Mouse (Mus musculus) liver, embryonic 14.5 days (tissue): ENCODE measurements at regions not wholly inside any gene's neighbourhood (a gene's known extent, or its start where the extent isn't known, plus 50 kb on each side); places are given as distances from the start of the nearest gene placed in this dataset.

Experiments
- ATAC-seq: fragments of 200-750 bp; cut with Nextera tagmentation; 2 replicates; pipeline ENCODE4 v1.8.0; 2017; ENCODE audit warnings: moderate number of reproducible peaks, mild to moderate bottlenecking, moderate library complexity; ENCODE audit not compliant: insufficient read depth
- DNase-seq, 3 experiments: peaks; one replicate each; pipeline ENCODE4 v3.0.0-alpha.2; 2012 to 2013; ENCODE audit warnings: low read depth in 3 of 3, low spot score in 3 of 3
- H3K27ac ChIP-seq: fragments of 300-500 bp; sonication (generic); 2 replicates; pipeline ENCODE4 v1.5.1; 2014; ENCODE audit warnings: moderate library complexity, mild to moderate bottlenecking, control low read depth, inconsistent platforms
- H3K27me3 ChIP-seq: fragments of 300-500 bp; sonication (generic); 2 replicates; pipeline ENCODE4 v1.6.1; 2014; ENCODE audit warnings: mild to moderate bottlenecking, low read length, moderate library complexity; ENCODE audit not compliant: control insufficient read depth, insufficient read depth
- H3K36me3 ChIP-seq: fragments of 300-500 bp; sonication (generic); replicated peaks from 2 replicates; pipeline ENCODE4 v1.6.1; 2014; ENCODE audit warnings: low read depth; ENCODE audit not compliant: control insufficient read depth, insufficient read depth
- H3K4me1 ChIP-seq, 2 experiments: fragments of 200-500 bp in 1 of 2; fragments of 300-500 bp in 1 of 2; sonication (generic) in 1 of 2; replicated peaks; 2 replicates each; pipeline ENCODE4 v1.6.1; 2012 to 2014; ENCODE audit warnings: antibody characterized with exemption in 1 of 2, inconsistent platforms in 1 of 2, low read length in 1 of 2; ENCODE audit not compliant: control insufficient read depth in 2 of 2, insufficient read depth in 2 of 2
- H3K4me2 ChIP-seq: fragments of 300-500 bp; sonication (generic); 2 replicates; pipeline ENCODE4 v1.6.1; 2014; ENCODE audit warnings: low read depth, mild to moderate bottlenecking, control low read depth, moderate library complexity
- H3K4me3 ChIP-seq, 2 experiments: fragments of 200-500 bp in 1 of 2; fragments of 300-500 bp in 1 of 2; sonication (generic) in 1 of 2; 2 replicates each; pipeline ENCODE4 v1.5.1; 2012 to 2014; ENCODE audit warnings: low read depth in 2 of 2, low read length in 2 of 2, mild to moderate bottlenecking in 2 of 2, control low read depth in 1 of 2, inconsistent platforms in 1 of 2, moderate library complexity in 1 of 2; ENCODE audit not compliant: insufficient read depth in 1 of 2
- H3K9ac ChIP-seq: fragments of 300-500 bp; sonication (generic); replicated peaks from 2 replicates; pipeline ENCODE4 v1.6.1; 2014; ENCODE audit warnings: mild to moderate bottlenecking, control low read depth, moderate library complexity
- H3K9me3 ChIP-seq: fragments of 300-500 bp; sonication (generic); 2 replicates; pipeline ENCODE4 v1.6.1; 2016; ENCODE audit warnings: low read length, mixed read lengths; ENCODE audit not compliant: control insufficient read depth
- CTCF ChIP-seq: IDR thresholded peaks from 2 replicates; pipeline ENCODE4 v1.5.1; 2016; ENCODE audit warnings: antibody characterized with exemption, low read depth, control low read depth
- EP300 ChIP-seq: IDR thresholded peaks from 2 replicates; pipeline ENCODE4 v1.6.1; 2016; ENCODE audit warnings: antibody characterized with exemption, low read depth
- WGBS: fragments of 180-500 bp; shearing (Covaris S2); extraction: QIAGEN DNeasy Blood & Tissue Kit; methylation state at CpG from one replicate; pipeline ENCODE4 v1.1.7; 2014; ENCODE audit not compliant: insufficient replicate concordance; 5-methylcytosine and 5-hydroxymethylcytosine counted together

DNA sequence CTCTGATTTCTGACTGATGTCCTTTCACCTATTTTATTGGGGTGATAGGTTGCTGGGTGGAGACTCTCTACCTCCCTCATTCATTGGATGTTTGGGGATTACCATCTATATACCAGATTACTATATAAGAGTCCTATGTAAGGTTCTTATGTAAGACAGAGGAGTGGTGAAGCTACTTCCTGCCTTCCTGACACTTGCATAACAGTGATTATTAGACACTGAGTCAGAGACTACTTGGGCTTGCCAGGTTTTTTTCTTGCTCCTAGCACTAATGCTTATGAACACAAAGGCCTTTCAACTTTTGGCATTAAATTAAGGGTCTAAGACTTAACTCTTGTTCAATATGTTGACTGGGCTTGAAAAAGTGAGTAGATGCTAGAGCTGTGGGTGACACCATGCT lies 500.4 kb downstream of the Olfm4 start:
- Histone ChIP-seq H3K9ac (no peak overlapping the region), H3K4me1 (no peaks in the 10 kb centered on the region), H3K4me3 (no peak overlapping the region), H3K27me3 (no peaks in the 10 kb centered on the region), H3K4me2 (no peak overlapping the region), H3K9me3 (no peaks in the 10 kb centered on the region), H3K27ac (no peak overlapping the region), H3K36me3 (no peaks in the 10 kb centered on the region)
- ATAC-seq: no peak
- TF ChIP-seq EP300: no peak
- no peak for DNase-seq

DNA sequence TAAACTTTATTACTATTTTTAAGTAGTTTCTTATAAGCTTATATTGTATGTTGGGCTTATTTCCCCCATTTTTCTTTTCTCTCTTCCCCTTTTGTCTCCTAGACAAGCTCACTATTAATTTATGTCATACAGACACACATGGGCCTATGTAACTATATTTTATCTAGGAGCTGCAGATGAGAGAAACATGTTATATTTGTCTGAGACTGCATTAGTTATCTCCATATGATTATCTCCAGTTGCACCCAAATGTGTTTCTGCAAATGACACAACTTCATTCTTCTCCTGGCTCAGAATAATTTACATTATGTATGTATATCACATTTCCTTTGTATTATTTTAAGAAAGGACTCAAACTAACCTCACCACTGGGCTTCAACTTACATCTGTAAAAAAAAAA lies 501.3 kb downstream of the Olfm4 start:
- Histone ChIP-seq H3K9ac (no peak overlapping the region), H3K4me1 (no peaks in the 10 kb centered on the region), H3K9me3 (no peaks in the 10 kb centered on the region), H3K4me3 (no peak overlapping the region), H3K4me2 (no peak overlapping the region), H3K36me3 (no peaks in the 10 kb centered on the region), H3K27ac (no peak overlapping the region), H3K27me3 (no peaks in the 10 kb centered on the region)
- ATAC-seq (no peak), DNase-seq (no peak)
- no peak for TF ChIP-seq CTCF
- no peak for TF ChIP-seq EP300

DNA sequence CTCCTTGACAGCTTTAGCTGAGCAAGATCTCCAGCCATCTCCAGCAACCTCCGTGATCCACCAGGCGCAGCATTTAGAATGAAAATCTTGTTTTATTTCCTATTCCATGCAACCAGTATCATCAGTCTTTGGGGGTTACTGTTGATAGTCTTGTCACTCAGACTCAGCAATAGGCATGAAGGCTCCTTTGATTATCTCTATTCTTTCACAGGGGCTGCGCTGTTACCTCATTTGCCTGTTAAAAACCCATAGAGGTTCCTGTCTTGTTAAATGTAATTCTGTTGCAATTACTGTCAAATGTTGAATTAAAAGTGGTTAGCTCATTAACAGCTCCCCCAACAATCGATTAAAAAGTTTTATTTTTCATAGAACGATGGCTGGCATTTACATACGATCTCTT lies 502.7 kb downstream of the Olfm4 start:
- Histone ChIP-seq H3K27ac (no peak overlapping the region), H3K36me3 (no peaks in the 10 kb centered on the region), H3K4me2 (no peak overlapping the region), H3K9me3 (no peaks in the 10 kb centered on the region), H3K9ac (no peak overlapping the region), H3K4me3 (no peak overlapping the region), H3K27me3 (no peaks in the 10 kb centered on the region), H3K4me1 (no peaks in the 10 kb centered on the region)
- no peak for DNase-seq
- WGBS: 67% methylated on average over 6 of the region's 6 CpGs
- no peak for ATAC-seq
- TF ChIP-seq EP300 (no peak), CTCF (no peak)

DNA sequence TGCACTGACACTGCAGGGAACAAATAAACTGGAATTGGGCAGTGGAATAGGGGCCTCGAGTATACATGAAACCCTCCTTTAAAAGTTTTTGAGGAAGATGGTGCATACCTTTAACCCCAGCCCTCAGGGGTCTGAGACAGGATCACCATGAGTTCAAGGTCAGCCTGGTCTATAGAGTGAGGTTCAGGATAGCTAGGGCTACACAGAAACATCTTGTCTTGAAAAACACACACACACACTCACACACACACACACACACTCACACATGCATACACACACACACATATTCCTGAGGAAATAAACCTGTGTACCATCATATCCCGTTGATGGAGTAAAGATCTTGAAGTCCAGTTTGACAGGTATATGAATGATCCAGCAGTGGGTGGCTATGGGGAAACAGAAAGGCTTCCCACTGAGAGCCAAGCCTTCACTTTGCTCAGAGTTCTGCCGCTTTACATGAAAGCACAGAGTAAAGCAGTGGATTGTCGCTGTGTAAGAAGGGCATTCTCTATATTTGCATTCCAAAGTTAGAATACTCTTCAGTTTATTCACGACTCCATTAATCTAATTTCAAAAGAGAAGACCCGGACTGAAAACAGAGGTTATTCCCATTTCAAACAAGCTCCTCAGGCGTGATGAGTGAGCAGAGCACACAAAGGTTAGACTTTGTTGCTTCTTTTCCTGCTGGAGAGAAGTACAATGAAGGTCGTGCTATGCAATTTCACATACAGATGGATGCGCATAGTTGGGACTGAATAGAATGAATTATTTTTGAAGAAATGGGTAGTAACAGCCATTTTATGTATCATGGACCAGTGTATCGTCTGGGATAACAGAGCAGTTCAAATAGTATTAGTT lies 508.4 kb downstream of the Olfm4 start:
- Histone ChIP-seq H3K4me1 (no peaks in the 10 kb centered on the region), H3K4me3 (no peak overlapping the region), H3K27me3 (no peaks in the 10 kb centered on the region), H3K9ac (no peak overlapping the region), H3K9me3 (no peaks in the 10 kb centered on the region), H3K27ac (no peak overlapping the region), H3K36me3 (no peaks in the 10 kb centered on the region), H3K4me2 (no peak overlapping the region)
- DNase-seq: no peak
- ATAC-seq: no peak
- 58% methylated on average over 10 of the region's 10 CpGs for WGBS
- no peak for TF ChIP-seq EP300
- TF ChIP-seq CTCF: no peak

DNA sequence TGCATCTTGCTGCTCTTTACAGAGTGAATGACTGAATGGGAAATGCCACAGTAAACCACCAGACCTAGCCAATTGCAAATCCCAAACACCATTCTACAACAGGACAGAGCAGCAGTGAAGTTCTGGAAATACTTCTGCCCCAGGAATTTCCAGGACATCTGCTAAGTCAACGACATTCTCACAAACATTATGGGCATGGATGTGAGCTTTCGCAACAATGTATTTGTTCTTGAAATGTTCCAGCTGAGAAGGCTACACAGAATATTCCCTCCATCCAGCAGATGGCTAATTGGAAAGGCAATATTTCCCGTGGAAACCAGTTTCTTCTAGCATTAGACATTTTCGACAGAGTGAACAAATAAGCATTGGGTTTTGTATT lies 509.0 kb downstream of the Olfm4 start:
- TF ChIP-seq EP300 (no peak), CTCF (no peak)
- Histone ChIP-seq H3K27ac (no peak overlapping the region), H3K4me1 (no peaks in the 10 kb centered on the region), H3K36me3 (no peaks in the 10 kb centered on the region), H3K9ac (no peak overlapping the region), H3K4me2 (no peak overlapping the region), H3K9me3 (no peaks in the 10 kb centered on the region), H3K27me3 (no peaks in the 10 kb centered on the region), H3K4me3 (no peak overlapping the region)
- 68% methylated on average over 4 of the region's 4 CpGs for WGBS
- no peak for DNase-seq
- no peak for ATAC-seq
